7 mouse cellular contexts compared by ENCODE assay signal in genomic region chr5:3340340-3341058, GRCm38 (mm10). TPM values are rescaled to one million over a fixed set of nuclear protein-coding genes. Genes with fewer than 3 reads are reported as not detected.
DNase-seq lines count a peak whose midpoint lies in the region; ATAC-seq and TF ChIP-seq lines count a peak whose summit lies in the region.
"Not testable (repeated sequence)": the region's sequence is repeated elsewhere in the genome, so short reads cannot be mapped to it uniquely, and the experiment has no call there.

No protein-coding gene starts in this region.

- TF ChIP-seq CTCF in intestine, postnatal 0 days (IDR thresholded peaks at IDR 0.05; ENCODE audit: low read depth) = not testable (repeated sequence)

- not testable (repeated sequence) for H3K36me3 ChIP-seq in forebrain, embryonic 10.5 days (replicated peaks); heart, embryonic 14.5 days (ENCODE audit: control insufficient read depth, insufficient read depth, low read length); intestine, postnatal 0 days (ENCODE audit: control insufficient read depth, insufficient read depth); limb, embryonic 15.5 days; midbrain, embryonic 10.5 days

- H3K9me3 ChIP-seq in forebrain, embryonic 10.5 days; heart, embryonic 14.5 days (ENCODE audit: control insufficient read depth, low read length); intestine, postnatal 0 days (ENCODE audit: control insufficient read depth); limb, embryonic 15.5 days; midbrain, embryonic 10.5 days (replicated peaks): not testable (repeated sequence)

- peak overlapping the region; percentile 74 for H3K4me3 ChIP-seq in forebrain, embryonic 10.5 days
- H3K4me3 ChIP-seq in heart, embryonic 14.5 days (ENCODE audit: control insufficient read depth in 1 of 2, insufficient read depth in 1 of 2, low read depth in 1 of 2, low read length in 2 of 2) = peak overlapping the region; percentile 84 to 87
- peak overlapping the region; percentile 77 for H3K4me3 ChIP-seq in intestine, postnatal 0 days (ENCODE audit: low read depth, low read length)
- H3K4me3 ChIP-seq in limb, embryonic 15.5 days = peak overlapping the region; percentile 71
- H3K4me3 ChIP-seq in midbrain, embryonic 10.5 days = peak overlapping the region; percentile 79

- not testable (repeated sequence) for ATAC-seq in heart, embryonic 14.5 days (ENCODE audit: insufficient number of reproducible peaks, insufficient read depth, low FRiP score, low read depth); intestine, postnatal 0 days; limb, embryonic 15.5 days (ENCODE audit: insufficient number of reproducible peaks, low FRiP score, low TSS enrichment, low read depth)

- peaks cover 40% of the 10 kb centered on the region for H3K4me1 ChIP-seq in forebrain, embryonic 10.5 days
- H3K4me1 ChIP-seq in heart, embryonic 14.5 days (ENCODE audit: control insufficient read depth in 2 of 2, insufficient read depth in 2 of 2, low read length in 2 of 2); intestine, postnatal 0 days (replicated peaks; ENCODE audit: control insufficient read depth, insufficient read depth, low read length): not testable (repeated sequence)
- H3K4me1 ChIP-seq in limb, embryonic 15.5 days = peaks cover 12% of the 10 kb centered on the region
- peaks cover 37% of the 10 kb centered on the region for H3K4me1 ChIP-seq in midbrain, embryonic 10.5 days

- peak overlapping the region; percentile 93 for H3K4me2 ChIP-seq in heart, embryonic 14.5 days (ENCODE audit: low read length)
- H3K4me2 ChIP-seq in intestine, postnatal 0 days (replicated peaks; ENCODE audit: low read depth) = peak overlapping the region; percentile 100
- H3K4me2 ChIP-seq in limb, embryonic 15.5 days = peak overlapping the region; percentile 97

- DNase-seq in adrenal gland, postnatal 10 days = peak; percentile 14
- DNase-seq in forebrain, embryonic 10.5 days (ENCODE audit: extremely low spot score, low spot score) = peak; percentile 16
- DNase-seq in midbrain, embryonic 10.5 days (ENCODE audit: low spot score) = not testable (repeated sequence)
- DNase-seq in retina, postnatal 1 day = peak; percentile 6

- H3K9ac ChIP-seq in heart, embryonic 14.5 days (ENCODE audit: low read length) = peak overlapping the region; percentile 85
- H3K9ac ChIP-seq in intestine, postnatal 0 days (ENCODE audit: low read depth, low read length) = peak overlapping the region; percentile 64; the same call in 1 of the 2 replicates
- peak overlapping the region; percentile 58; the same call in 1 of the 2 replicates for H3K9ac ChIP-seq in limb, embryonic 15.5 days

- WGBS in forebrain, embryonic 10.5 days = under 1% methylated on average over 15 of the region's 15 CpGs
- WGBS in heart, embryonic 14.5 days = 3% methylated on average over 15 of the region's 15 CpGs
- WGBS in intestine, postnatal 0 days = 9% methylated on average over 15 of the region's 15 CpGs
- WGBS in limb, embryonic 15.5 days = 1% methylated on average over 15 of the region's 15 CpGs
- 2% methylated on average over 15 of the region's 15 CpGs for WGBS in midbrain, embryonic 10.5 days

- peak overlapping the region; percentile 91 for H3K27ac ChIP-seq in forebrain, embryonic 10.5 days
- peak overlapping the region in 1 of 2 experiments; percentile 92; a peak in 2 of 4 replicates for H3K27ac ChIP-seq in heart, embryonic 14.5 days (replicated peaks in 1 of 2; ENCODE audit: control insufficient read depth in 1 of 2, insufficient read depth in 1 of 2, low read depth in 2 of 2, low read length in 2 of 2)
- not testable (repeated sequence) for H3K27ac ChIP-seq in intestine, postnatal 0 days (ENCODE audit: low read depth, low read length); limb, embryonic 15.5 days
- peak overlapping the region; percentile 88 for H3K27ac ChIP-seq in midbrain, embryonic 10.5 days (replicated peaks)

- peaks cover 36% of the 10 kb centered on the region for H3K27me3 ChIP-seq in forebrain, embryonic 10.5 days (ENCODE audit: poor library complexity, severe bottlenecking)
- H3K27me3 ChIP-seq in heart, embryonic 14.5 days (ENCODE audit: control insufficient read depth, insufficient read depth, low read length); intestine, postnatal 0 days (replicated peaks; ENCODE audit: control insufficient read depth, insufficient read depth, low read length); limb, embryonic 15.5 days: not testable (repeated sequence)
- H3K27me3 ChIP-seq in midbrain, embryonic 10.5 days (ENCODE audit: low read depth, poor library complexity, severe bottlenecking) = peaks cover 31% of the 10 kb centered on the region

RNA-seq across cellular contexts. Expression of gene Cdk6, which starts 0.8 kb away (rescaled TPM):
- total RNA-seq in adrenal gland, postnatal 10 days (2021) = 10 to 100 TPM; 24.2 to 30.8 TPM
- polyA plus RNA-seq in forebrain, embryonic 10.5 days (2016; fragmentation: Nextera tagmentation; extraction: Ambion mirVana) = 21.0 and 27.5 TPM in 2 replicates
- polyA plus RNA-seq in heart, embryonic 14.5 days (2014; fragmentation: Nextera tagmentation; extraction: Ambion mirVana) = 32.1 and 34.3 TPM in 2 replicates
- 12.7 and 13.2 TPM in 2 replicates for polyA plus RNA-seq in intestine, postnatal 0 days (2015; fragmentation: Nextera tagmentation; extraction: Ambion mirVana)
- polyA plus RNA-seq in limb, embryonic 15.5 days (2015; fragmentation: Nextera tagmentation; extraction: Ambion mirVana) = 24.7 and 28.4 TPM in 2 replicates
- 16.5 and 21.6 TPM in 2 replicates for polyA plus RNA-seq in midbrain, embryonic 10.5 days (2016; fragmentation: Nextera tagmentation; extraction: Ambion mirVana)
